Mouse (Mus musculus): ENCODE results near the gene Ccpg1os. TPM values are rescaled to one million over a fixed set of nuclear protein-coding genes. Genes with fewer than 3 reads are reported as not detected.

Ccpg1os gene
- polyA plus RNA-seq, 1 experiment from 2014 or later = 13.3 TPM

Small RNA genes within 50 kb of the gene (microRNA-seq; reads per million reads assigned to microRNA genes)
- not detected for gene Gm27353 (ENCODE audit: borderline number of aligned reads)

Other genes with a start within 250 kb of the Ccpg1os start
- 0.13 and 0.17 TPM in 2 replicates for gene Prtg, start 178.5 kb downstream of the Ccpg1os start, polyA plus RNA-seq (2015; fragmentation: Nextera tagmentation; extraction: Ambion mirVana)
- 0.66 and 0.75 TPM in 2 replicates for gene Pygo1, start 59.7 kb downstream of the Ccpg1os start, polyA plus RNA-seq (2015; fragmentation: Nextera tagmentation; extraction: Ambion mirVana)
- gene Dyx1c1, start 26.6 kb downstream of the Ccpg1os start, polyA plus RNA-seq (2015; fragmentation: Nextera tagmentation; extraction: Ambion mirVana) = 0.79 and 1.4 TPM in 2 replicates
- gene Gm44503, start 26.5 kb downstream of the Ccpg1os start, polyA plus RNA-seq (2015; fragmentation: Nextera tagmentation; extraction: Ambion mirVana) = not detected in 2 replicates
- gene Ccpg1, start within 50 bp of the Ccpg1os start, polyA plus RNA-seq (2015; fragmentation: Nextera tagmentation; extraction: Ambion mirVana) = 34.7 and 36.1 TPM in 2 replicates
- gene Pigb, start 55.0 kb upstream of the Ccpg1os start, polyA plus RNA-seq (2015; fragmentation: Nextera tagmentation; extraction: Ambion mirVana) = 6.3 and 6.9 TPM in 2 replicates
- 41.8 and 43.9 TPM in 2 replicates for gene Rab27a, start 59.5 kb upstream of the Ccpg1os start, polyA plus RNA-seq (2015; fragmentation: Nextera tagmentation; extraction: Ambion mirVana)
- 0.60 and 0.64 TPM in 2 replicates for gene Khdc3, start 116.5 kb upstream of the Ccpg1os start, polyA plus RNA-seq (2015; fragmentation: Nextera tagmentation; extraction: Ambion mirVana)
- gene Gm20509, start 117.1 kb upstream of the Ccpg1os start, polyA plus RNA-seq (2015; fragmentation: Nextera tagmentation; extraction: Ambion mirVana) = not detected in 2 replicates
- 159 and 161 TPM in 2 replicates for gene Rsl24d1, start 128.0 kb upstream of the Ccpg1os start, polyA plus RNA-seq (2015; fragmentation: Nextera tagmentation; extraction: Ambion mirVana)